Mouse (Mus musculus): ENCODE data around the gene 1810010H24Rik.
"Not testable (repeated sequence)": the region's sequence is repeated elsewhere in the genome, so short reads cannot be mapped to it uniquely, and the experiment has no call there.

1810010H24Rik gene

DNA sequence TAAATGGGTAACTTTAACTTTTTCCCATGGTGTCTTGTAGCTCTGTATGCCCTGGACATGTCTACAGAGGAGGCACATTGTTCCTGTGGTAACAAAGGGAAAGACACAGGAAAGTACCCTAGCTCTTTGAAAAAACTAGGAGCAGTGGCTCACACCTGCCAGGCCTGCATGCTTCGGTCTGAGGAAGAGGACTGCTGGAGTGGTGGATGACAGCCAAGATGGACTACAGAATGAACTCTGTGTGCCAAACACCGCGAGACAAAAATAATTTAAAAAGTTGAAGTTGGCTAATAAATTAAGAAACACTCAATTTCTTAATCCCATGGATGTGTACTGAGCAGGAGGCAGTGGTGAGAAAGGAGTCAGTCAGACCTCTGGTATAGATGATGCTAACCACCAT lies 15.9 kb downstream of the 1810010H24Rik start:
- no peak for DNase-seq (ENCODE audit: extremely low read depth, low read depth)

DNA sequence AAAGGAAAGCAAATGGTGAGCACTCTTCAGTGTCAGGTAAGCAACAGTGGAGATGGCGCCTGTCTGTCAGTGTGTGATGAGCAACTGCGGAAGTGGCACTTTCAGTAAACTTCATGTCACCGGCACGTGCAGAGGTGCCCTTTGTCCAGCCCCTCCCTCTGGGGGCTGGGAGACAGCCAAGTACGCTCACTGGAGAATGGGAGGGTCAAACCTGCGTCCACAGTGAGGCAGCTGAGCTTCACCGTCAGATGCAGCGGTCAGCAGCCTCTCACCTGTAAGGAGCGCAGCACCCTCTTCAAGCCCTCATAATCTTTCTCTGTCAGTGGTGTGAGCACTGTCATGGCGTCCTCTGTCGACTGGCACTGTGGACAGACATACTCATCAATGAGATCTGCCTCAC lies 17.9 kb downstream of the 1810010H24Rik start:
- DNase-seq (ENCODE audit: extremely low read depth, low read depth) = no peak

DNA sequence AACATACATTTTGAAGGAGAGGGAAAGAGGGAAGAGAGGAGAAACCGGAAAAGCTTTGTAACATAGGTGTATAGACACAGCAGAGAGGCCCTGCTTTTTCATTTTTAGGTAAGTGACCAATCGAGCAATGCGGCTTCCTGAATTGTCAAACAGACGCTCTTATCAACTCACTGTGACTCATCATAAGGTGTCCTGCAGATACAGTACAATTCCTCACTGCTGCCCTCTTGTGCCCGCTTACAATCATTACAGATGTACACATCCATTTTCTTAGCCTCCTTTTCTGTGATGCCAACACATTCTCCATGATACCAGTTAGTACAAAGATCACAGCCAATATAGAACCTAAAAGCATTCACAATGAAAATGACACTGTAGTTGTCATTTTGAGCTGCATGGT lies 18.8 kb downstream of the 1810010H24Rik start:
- DNase-seq (ENCODE audit: extremely low read depth, low read depth) = peak; percentile 81

DNA sequence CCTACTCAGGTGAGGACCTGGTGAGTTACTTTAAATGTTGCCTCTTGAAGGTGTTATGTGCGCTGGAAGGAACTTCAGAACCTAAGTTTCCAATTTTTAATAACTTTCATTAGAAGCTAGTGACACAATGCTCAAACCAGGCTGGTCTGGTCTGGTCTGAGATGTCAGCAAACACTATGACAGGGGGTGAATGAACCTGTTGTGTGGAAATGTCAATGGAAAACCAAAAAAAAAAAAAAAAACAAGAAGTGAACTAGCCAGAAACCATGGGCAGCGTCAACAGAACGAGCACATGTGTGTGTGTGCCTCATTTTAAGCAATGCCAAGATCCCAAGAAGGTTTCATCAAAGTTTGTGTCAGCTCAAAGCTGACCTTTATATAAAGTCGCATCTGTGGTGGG lies 20.1 kb downstream of the 1810010H24Rik start:
- no peak for DNase-seq (ENCODE audit: extremely low read depth, low read depth)

DNA sequence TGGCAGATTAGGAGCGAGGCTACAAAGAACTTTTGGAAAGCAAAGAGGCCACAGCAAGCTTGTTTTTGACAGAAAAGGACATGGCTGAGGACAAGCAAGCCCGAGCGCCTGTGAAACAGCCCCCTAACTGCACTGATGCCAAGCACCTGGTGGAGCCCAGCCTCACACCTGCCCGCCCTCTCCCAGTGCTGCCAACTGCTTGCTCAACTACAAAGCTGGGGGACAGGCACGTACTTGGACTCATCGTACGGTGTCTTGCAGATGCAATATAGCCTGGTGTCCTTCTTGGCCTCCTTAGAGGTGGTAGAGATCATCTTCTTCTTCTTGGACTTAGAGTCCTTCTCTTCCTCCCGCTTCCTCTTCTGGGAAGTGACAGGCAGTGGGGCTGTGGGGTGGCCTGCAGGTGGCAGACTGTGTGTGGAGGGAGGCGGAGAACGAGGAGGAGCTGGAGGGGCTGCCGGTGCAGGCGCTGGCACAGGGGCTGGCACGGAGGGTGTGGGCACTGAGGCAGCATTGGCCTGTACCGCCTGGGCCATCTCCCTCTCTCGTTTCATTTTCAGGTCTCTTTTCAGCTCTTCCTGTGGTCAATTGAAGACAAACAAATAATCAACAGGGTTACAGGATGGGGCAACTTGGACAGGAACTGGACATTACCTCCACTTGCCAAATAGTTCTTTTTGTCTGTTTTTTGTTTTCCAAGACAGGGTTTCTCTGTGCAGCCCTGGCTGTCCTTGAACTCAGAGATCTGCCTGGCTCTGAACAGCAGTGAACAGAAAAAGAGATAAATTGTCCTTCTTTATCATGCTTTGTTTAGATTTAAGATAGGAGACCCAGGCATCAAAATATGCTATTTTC lies 21.5 kb downstream of the 1810010H24Rik start:
- no peak for DNase-seq (ENCODE audit: extremely low read depth, low read depth)

DNA sequence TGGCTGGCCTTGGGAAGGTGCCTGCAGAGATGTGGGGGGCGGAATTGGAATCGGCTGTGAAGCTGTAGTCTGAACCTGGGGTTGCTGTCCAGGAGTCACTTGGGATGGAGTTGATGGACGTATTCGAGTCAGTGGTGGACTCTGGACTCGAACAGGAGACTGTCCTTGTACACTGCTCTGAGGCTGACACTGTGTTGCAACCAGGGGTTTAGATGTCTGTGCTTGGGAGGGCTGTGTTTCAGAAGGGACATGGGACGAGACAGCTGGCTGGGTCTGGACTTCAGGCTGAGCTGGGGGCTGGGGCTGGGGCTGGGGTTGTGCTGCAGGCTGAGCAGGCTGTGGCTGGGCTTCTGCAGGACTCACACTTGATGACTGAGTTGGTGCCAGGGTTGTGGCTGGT lies 29.4 kb downstream of the 1810010H24Rik start:
- DNase-seq (ENCODE audit: extremely low read depth, low read depth) = no peak

DNA sequence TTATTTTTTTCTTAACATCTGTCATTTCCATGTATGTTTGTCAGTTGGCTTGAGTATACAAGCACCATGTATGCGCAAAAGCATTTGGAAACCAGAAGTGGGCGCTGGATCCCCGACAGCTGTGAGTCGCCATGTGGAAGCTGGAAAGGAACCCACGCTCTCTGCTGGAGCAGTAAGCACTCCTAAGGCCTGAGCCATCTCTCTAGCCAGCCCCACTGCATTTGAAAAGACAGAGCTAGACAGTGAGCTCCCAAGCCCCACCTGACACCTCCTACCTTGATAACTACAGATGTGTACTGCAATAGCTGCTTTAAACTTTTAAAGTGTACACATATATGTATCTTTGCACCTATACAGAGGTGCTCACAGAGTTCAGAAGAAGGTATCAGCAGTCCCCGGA lies 31.9 kb downstream of the 1810010H24Rik start:
- no peak for DNase-seq (ENCODE audit: extremely low read depth, low read depth)

DNA sequence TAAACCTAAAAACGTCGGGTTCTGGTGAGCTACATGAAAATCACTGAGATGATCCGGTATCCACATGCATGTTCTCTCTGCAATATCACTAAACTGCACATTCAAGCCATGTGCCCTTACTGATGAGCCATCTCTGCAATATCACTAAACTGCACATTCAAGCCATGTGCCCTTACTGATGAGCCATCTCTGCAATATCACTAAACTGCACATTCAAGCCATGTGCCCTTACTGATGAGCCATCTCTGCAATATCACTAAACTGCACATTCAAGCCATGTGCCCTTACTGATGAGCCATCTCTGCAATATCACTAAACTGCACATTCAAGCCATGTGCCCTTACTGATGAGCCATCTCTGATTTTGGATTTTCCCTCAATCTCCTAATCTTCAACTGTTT lies 34.2 kb downstream of the 1810010H24Rik start:
- DNase-seq (ENCODE audit: extremely low read depth, low read depth) = not testable (repeated sequence)

DNA sequence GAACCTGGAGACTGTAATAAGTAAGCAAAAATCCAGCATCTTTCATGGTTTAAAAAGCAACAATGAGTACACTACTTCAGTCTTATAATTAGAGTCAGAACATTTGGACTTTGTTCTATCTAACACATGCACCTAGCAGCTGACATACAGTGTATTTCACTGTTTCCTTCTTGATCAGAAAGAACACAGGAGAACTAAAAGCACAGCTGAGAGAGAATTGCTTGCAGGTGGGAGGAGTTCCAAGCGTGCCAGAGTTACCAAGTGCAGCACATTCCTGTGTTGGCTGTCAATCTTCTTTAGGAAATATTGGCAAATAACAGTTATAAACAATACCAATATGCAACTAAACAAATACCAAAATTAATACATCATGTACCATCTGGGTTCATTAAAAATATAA lies 35.5 kb downstream of the 1810010H24Rik start:
- DNase-seq (ENCODE audit: extremely low read depth, low read depth) = no peak

DNA sequence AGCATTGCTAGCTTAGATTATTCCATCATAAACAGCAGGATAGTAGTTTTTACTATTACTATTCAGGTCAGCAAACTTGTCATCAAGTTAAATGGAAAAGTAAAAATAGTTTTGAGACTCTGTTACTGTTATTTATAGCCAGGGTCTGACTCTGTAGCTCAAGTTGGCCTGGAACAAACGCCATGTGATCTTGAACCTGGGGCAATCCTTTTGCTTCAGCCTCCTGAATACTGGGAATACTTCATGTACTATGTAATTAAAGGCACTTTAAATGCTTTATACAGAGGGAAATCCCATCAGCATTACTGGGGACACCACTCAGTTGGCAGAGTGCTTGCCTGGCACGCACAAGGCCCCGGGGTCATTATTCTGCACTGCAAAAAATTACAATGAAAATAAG lies 37.6 kb downstream of the 1810010H24Rik start:
- no peak for DNase-seq (ENCODE audit: extremely low read depth, low read depth)

DNA sequence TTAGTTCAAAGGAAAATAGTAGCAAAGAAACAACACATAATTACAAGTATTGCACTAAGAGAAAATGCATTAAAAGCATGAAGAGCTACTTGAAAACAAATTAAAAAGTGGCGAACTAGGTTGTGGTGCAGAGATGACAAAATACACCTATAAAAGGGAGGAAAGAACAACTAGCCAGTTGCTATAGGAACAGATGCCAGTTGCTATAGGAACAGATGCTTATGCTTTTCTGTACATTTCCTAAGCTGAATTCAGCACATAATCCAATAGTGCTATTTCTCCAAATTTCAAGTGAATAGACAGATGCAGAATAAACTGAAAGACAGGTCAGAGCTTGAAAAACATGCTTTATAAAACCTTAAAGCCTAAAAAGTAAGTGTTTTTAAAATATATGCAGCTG lies 39.1 kb downstream of the 1810010H24Rik start:
- DNase-seq (ENCODE audit: extremely low read depth, low read depth) = no peak

DNA sequence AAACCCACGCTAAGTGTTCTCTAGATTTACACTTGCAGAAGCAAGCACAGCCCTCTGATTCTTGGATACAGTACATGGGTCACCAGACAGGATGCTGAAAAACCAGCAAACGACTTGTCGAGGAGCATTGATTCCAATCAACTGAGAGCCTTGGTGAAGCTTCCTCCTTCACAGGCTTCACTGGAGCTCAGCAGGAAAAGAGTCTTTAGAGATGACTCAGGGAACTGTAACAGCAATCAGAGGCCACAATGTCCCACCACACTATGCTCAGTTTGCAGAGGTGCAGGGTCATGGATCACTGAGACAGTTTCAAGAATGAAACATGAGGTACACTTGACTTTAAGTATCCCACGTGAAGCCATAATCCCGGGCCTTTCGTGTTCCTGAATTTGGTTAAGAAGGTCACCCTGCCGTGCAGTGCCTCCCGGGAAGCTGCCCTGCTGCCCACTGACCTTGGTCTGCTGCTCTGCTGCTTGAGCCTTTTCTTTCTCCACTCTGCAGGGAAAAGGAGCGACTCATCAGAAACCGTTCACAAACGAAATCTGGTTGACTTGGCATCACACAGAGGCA lies 39.8 kb downstream of the 1810010H24Rik start:
- DNase-seq (ENCODE audit: extremely low read depth, low read depth) = no peak
